Mouse (Mus musculus) hindbrain, postnatal 0 days (tissue): ENCODE data around the gene Rab4a. TPM values are rescaled to one million over a fixed set of nuclear protein-coding genes. Genes with fewer than 3 reads are reported as not detected.

ENCODE experiments used
- ATAC-seq: fragments of 200-750 bp; cut with Nextera tagmentation; 2 replicates; pipeline ENCODE4 v1.8.0; 2017; ENCODE audit warnings: mild to moderate bottlenecking, moderate TSS enrichment, moderate library complexity
- DNase-seq: peaks from one replicate; pipeline ENCODE4 v3.0.0-alpha.2; 2015; ENCODE audit warnings: low spot score
- H3K27ac ChIP-seq: fragments of 300-500 bp; sonication (generic); 2 replicates; pipeline ENCODE4 v1.5.1; 2014; ENCODE audit warnings: mild to moderate bottlenecking
- H3K27me3 ChIP-seq: fragments of 300-500 bp; sonication (generic); 2 replicates; pipeline ENCODE4 v1.6.1; 2014; ENCODE audit warnings: low read length, mixed read lengths; ENCODE audit not compliant: insufficient read depth
- H3K36me3 ChIP-seq: fragments of 300-500 bp; sonication (generic); 2 replicates; pipeline ENCODE4 v1.6.1; 2014; ENCODE audit warnings: low read length, mixed read lengths; ENCODE audit not compliant: insufficient read depth
- H3K4me1 ChIP-seq: fragments of 300-500 bp; sonication (generic); 2 replicates; pipeline ENCODE4 v1.6.1; 2014; ENCODE audit warnings: antibody characterized with exemption, low read length, mixed read lengths; ENCODE audit not compliant: insufficient read depth
- H3K4me2 ChIP-seq: fragments of 300-500 bp; sonication (generic); 2 replicates; pipeline ENCODE4 v1.6.1; 2014; ENCODE audit warnings: low read depth, mild to moderate bottlenecking, low read length, moderate library complexity, mixed read lengths
- H3K4me3 ChIP-seq: fragments of 300-500 bp; sonication (generic); 2 replicates; pipeline ENCODE4 v1.5.1; 2014; ENCODE audit warnings: low read length
- H3K9ac ChIP-seq: fragments of 300-500 bp; sonication (generic); replicated peaks from 2 replicates; pipeline ENCODE4 v1.6.1; 2014; ENCODE audit warnings: mild to moderate bottlenecking, low read length, moderate library complexity, mixed read lengths
- H3K9me3 ChIP-seq: fragments of 300-500 bp; sonication (generic); 2 replicates; pipeline ENCODE4 v1.6.1; 2016; ENCODE audit warnings: low read length, mixed read lengths
- CTCF ChIP-seq: IDR thresholded peaks from 2 replicates; pipeline ENCODE4 v1.5.1; 2016; ENCODE audit warnings: antibody characterized with exemption, control low read depth, low read depth
- WGBS: fragments of 180-500 bp; shearing (Covaris S2); extraction: QIAGEN DNeasy Blood & Tissue Kit; methylation state at CpG from one replicate; pipeline ENCODE4 v1.1.7; 2014; 5-methylcytosine and 5-hydroxymethylcytosine counted together
- polyA plus RNA-seq: library from polyadenylated mRNA; unstranded; fragments of >200 nt; fragmentation: Nextera tagmentation; extraction: Ambion mirVana; gene quantifications from 2 replicates; pipeline ENCODE4 v1.2.1, GENCODE M21; 2015
- total RNA-seq: library from RNA; depleted of rRNA; stranded (reverse); fragments of >200 nt; gene quantifications from 2 replicates; pipeline ENCODE4 v1.2.3, GENCODE M21; 2014

The Rab4a gene
- total and polyA plus RNA-seq, 2 experiments from 2014 or later = 46.3 to 96.8 TPM

DNA sequence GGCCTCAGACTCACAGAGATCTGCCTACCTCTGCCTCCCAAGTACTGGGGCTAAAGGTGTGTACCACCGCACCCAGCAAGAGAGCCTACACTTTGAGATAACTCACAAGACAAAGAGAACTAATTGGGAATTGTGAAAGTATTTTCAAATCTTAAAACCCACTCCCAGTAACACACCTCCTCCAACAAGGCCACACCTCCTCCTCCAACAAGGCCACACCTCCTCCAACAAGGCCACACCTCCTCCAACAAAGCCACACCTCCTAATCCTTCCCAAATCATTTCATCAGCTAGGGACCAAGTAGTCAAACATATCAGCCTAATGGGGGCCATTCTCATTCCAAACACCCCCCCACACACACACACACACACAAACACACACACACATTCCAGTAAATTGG, 31.3 kb upstream of the Rab4a start:
- 100% methylated on average over 1 of the region's 1 CpGs for WGBS
- H3K9ac ChIP-seq = no peak overlapping the region
- H3K27ac ChIP-seq = no peak overlapping the region
- no peak for ATAC-seq
- H3K9me3 ChIP-seq = no peaks in the 10 kb centered on the region
- DNase-seq = no peak
- no peaks in the 10 kb centered on the region for H3K27me3 ChIP-seq
- peaks cover 4% of the 10 kb centered on the region; the same call in 1 of the 2 replicates for H3K4me1 ChIP-seq
- no peak overlapping the region for H3K4me2 ChIP-seq
- no peaks in the 10 kb centered on the region for H3K36me3 ChIP-seq
- no peak overlapping the region for H3K4me3 ChIP-seq
- TF ChIP-seq CTCF = no peak

DNA sequence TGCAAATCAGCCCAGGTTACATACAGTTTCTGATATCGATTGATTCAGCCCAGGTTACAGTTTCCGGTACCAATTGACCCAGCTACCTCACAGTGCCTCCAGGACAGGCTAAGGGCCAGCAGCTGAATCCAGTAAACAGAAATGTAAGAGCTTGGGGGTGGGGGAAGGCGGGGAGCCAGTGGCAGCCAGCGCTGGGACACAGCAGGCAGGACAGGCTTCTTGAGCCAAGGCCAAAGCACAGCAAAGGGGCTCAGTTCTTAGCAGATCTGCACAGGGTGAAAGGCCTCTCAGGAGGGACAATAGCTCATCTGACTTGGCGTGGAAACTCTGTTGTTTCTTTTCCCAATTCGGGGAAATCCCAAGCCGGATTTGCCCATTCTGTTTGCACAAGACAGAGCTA, 28.5 kb upstream of the Rab4a start:
- H3K27ac ChIP-seq = 0 out of 2 replicates have a peak overlapping the region, but pooled peaks have one; percentile 51
- ATAC-seq = 0 out of 2 replicates have a peak, but pooled peaks have one; percentile 38

DNA sequence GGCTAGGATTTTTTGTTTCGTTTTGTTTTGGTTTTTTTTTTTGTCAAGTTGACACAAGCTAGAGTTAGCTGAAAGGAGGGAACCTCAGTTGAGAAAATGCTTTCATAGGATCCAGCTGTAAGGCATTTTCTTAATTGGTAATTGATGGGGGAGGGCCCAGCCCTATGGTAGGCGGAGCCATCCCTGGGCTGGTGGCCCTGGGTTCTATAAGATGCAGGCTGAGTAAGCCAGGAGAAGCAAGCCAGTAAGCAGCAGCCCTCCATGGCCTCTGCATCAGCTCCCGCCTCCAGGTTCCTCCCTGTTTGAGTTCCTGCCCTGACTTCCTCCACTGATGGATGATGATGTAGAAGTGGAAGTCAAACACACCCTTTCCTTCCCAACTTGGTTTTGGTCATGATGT, 25.3 kb upstream of the Rab4a start:
- WGBS = 72% methylated on average over 3 of the region's 3 CpGs
- no peak overlapping the region for H3K4me2 ChIP-seq
- TF ChIP-seq CTCF = no peak
- no peaks in the 10 kb centered on the region for H3K27me3 ChIP-seq
- no peak overlapping the region for H3K27ac ChIP-seq
- H3K9me3 ChIP-seq = no peaks in the 10 kb centered on the region
- no peaks in the 10 kb centered on the region for H3K36me3 ChIP-seq
- no peak for ATAC-seq
- H3K4me1 ChIP-seq = peaks cover 4% of the 10 kb centered on the region; the same call in 1 of the 2 replicates
- no peak overlapping the region for H3K4me3 ChIP-seq
- H3K9ac ChIP-seq = no peak overlapping the region
- DNase-seq = no peak

More for the DNA sequence above, 28.5 kb upstream of the Rab4a start:
- Histone ChIP-seq H3K9me3 (no peaks in the 10 kb centered on the region), H3K36me3 (no peaks in the 10 kb centered on the region), H3K4me3 (no peak overlapping the region), H3K4me2 (no peak overlapping the region), H3K4me1 (peaks cover 4% of the 10 kb centered on the region; the same call in 1 of the 2 replicates), H3K9ac (no peak overlapping the region), H3K27me3 (no peaks in the 10 kb centered on the region)
- TF ChIP-seq CTCF = no peak
- 37% methylated on average over 7 of the region's 7 CpGs for WGBS
- peak; percentile 43 for DNase-seq

DNA sequence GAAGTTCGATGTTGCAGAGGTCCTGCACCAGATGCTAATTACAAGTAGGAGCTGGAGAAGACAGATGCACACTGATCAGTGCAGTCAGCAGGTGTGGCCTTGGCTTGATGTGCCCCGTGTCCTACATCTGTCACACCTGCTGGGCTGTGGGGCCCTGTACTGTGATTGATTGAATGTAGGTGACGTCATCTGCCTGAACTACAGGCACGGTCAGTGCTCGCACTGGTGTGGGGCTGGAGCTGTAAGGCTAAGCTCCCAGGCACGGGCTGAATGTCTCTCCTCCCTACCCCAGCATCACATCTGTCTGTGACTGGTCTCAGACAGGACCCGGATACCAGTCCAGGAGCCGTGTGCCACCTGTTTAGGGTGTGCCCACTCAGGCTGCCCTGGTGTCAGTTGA, 24.5 kb upstream of the Rab4a start:
- WGBS = 47% methylated on average over 8 of the region's 8 CpGs
- DNase-seq = no peak
- no peaks in the 10 kb centered on the region for H3K27me3 ChIP-seq
- H3K36me3 ChIP-seq = no peaks in the 10 kb centered on the region
- no peaks in the 10 kb centered on the region for H3K9me3 ChIP-seq
- H3K4me2 ChIP-seq = no peak overlapping the region
- peaks cover 4% of the 10 kb centered on the region; the same call in 1 of the 2 replicates for H3K4me1 ChIP-seq
- no peak overlapping the region for H3K27ac ChIP-seq
- H3K9ac ChIP-seq = no peak overlapping the region
- no peak for ATAC-seq
- no peak overlapping the region for H3K4me3 ChIP-seq
- TF ChIP-seq CTCF = no peak

DNA sequence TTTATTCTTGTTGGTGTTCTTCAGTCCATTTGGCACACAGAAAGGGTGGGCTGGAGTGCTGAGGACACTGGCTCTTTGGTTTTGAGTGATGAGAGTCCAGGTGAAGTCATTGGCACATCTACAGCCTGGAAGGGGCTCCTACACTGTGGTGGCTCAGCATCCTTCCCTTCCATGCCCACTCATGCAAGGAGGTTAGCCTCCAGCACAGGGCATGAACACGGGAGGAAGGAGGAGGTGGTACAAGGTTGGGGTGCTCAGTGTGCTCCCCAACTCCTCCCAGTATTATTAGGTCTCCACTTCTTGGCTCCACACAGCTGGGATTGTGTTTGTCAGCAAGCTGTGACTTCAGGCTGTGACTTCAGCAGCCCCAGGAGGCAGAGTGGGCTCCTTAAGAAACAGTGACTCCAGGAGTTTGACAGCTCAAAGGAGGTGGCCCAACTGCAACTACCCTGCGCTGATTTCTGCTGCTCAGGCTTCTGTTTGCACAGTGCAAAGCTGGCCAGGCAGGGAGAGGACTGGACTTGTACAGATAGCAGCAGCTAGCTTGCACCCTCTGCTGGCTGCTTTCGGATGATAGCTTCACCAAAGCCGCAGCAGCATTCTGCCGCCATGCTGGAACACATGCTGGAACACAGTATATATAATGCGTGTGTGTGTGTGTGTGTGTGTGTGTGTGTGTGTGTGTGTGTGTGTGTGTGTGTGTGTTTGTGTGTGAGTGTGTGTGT, 22.1 kb upstream of the Rab4a start:
- H3K27ac ChIP-seq = no peak overlapping the region
- H3K36me3 ChIP-seq = no peaks in the 10 kb centered on the region
- 10% methylated on average over 6 of the region's 6 CpGs for WGBS
- H3K4me2 ChIP-seq = no peak overlapping the region
- H3K4me3 ChIP-seq = no peak overlapping the region
- no peaks in the 10 kb centered on the region for H3K27me3 ChIP-seq
- TF ChIP-seq CTCF = peak; percentile 97
- H3K9me3 ChIP-seq = no peaks in the 10 kb centered on the region
- no peaks in the 10 kb centered on the region for H3K4me1 ChIP-seq
- no peak overlapping the region for H3K9ac ChIP-seq
- ATAC-seq (peak; percentile 88), DNase-seq (peak; percentile 95)

DNA sequence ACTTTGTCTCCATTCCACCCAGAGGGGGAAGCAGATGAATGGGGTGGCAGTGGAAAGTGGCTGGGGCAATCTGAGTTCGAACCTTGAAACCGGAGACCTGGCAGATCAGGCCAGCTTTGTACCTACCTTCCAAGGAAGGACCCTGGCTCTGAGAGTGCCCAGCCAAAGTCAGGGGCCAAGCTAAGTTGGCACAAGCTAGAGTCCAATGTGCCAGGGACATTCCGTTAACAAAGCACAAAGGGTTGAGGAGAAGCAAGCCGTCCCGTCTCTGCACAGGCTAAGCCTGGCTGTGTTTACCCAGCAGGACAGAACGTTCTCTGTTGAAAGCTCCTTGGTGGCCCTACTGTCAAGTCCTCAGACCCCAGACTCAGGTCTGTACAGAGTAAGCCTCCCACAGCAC, 19.6 kb upstream of the Rab4a start:
- H3K36me3 ChIP-seq = no peaks in the 10 kb centered on the region
- no peak for TF ChIP-seq CTCF
- ATAC-seq = peak; percentile 66
- 66% methylated on average over 6 of the region's 6 CpGs for WGBS
- H3K27ac ChIP-seq = no peak overlapping the region
- H3K27me3 ChIP-seq = no peaks in the 10 kb centered on the region
- no peaks in the 10 kb centered on the region for H3K9me3 ChIP-seq
- H3K4me3 ChIP-seq = no peak overlapping the region
- peak; percentile 34 for DNase-seq
- H3K4me1 ChIP-seq = no peaks in the 10 kb centered on the region
- H3K4me2 ChIP-seq = no peak overlapping the region
- no peak overlapping the region for H3K9ac ChIP-seq

DNA sequence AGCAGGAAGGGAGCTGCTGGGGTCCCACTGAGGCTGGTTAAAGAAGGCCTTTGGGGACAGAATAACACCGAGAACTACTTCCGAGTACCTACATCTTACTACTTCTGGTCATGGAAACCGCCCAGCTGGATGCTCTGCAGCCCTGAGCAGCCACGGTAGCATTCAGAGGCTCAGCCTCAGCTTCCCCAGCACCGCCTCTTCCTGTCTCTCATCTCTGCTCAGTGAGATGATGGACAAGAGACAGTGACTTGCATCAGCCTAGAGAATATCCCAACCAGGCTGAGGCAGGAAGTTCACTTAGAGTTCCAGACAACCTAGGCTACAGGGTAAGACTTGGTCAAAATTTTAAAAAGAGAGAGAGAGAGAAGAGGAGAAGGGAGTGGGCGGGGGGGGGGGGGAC, 19.1 kb upstream of the Rab4a start:
- Histone ChIP-seq H3K36me3 (no peaks in the 10 kb centered on the region), H3K27ac (no peak overlapping the region), H3K9me3 (no peaks in the 10 kb centered on the region), H3K4me1 (no peaks in the 10 kb centered on the region), H3K27me3 (no peaks in the 10 kb centered on the region), H3K9ac (no peak overlapping the region), H3K4me2 (no peak overlapping the region), H3K4me3 (no peak overlapping the region)
- no peak for TF ChIP-seq CTCF
- DNase-seq (no peak), ATAC-seq (no peak)
- WGBS = 82% methylated on average over 6 of the region's 6 CpGs
